Comparison of ENCODE assay signal across 13 mouse cellular contexts in genomic region chr17:67565746-67566145, GRCm38 (mm10).
DNase-seq lines count a peak whose midpoint lies in the region; ATAC-seq and TF ChIP-seq lines count a peak whose summit lies in the region.
"Had no signal": no experiment of that assay in that cellular context is flagged by ENCODE, and none has a peak within 500 bp of the region (broad histone marks: within the 10 kb centered on the region; RNA-seq: fewer than 3 reads in every experiment).

No protein-coding gene starts in this region.

- no peaks in the 10 kb centered on the region for H3K27me3 ChIP-seq in intestine, embryonic 14.5 days (replicated peaks; ENCODE audit: control insufficient read depth, insufficient read depth, low read length)
- H3K27me3 ChIP-seq in intestine, embryonic 16.5 days (replicated peaks; ENCODE audit: control insufficient read depth, insufficient read depth, low read length), result no peaks in the 10 kb centered on the region
- H3K27me3 ChIP-seq in kidney, embryonic 15.5 days, result no peaks in the 10 kb centered on the region
- H3K27me3 ChIP-seq in hindbrain, postnatal 0 days (ENCODE audit: insufficient read depth, low read length), result no peaks in the 10 kb centered on the region
- H3K27me3 ChIP-seq: forebrain, embryonic 15.5 days; midbrain, embryonic 12.5 days had no signal

- H3K9me3 ChIP-seq in intestine, embryonic 14.5 days (ENCODE audit: control insufficient read depth, low read length), result no peaks in the 10 kb centered on the region
- no peaks in the 10 kb centered on the region for H3K9me3 ChIP-seq in intestine, embryonic 16.5 days (ENCODE audit: control insufficient read depth, low read length)
- H3K9me3 ChIP-seq in kidney, embryonic 15.5 days (replicated peaks), result no peaks in the 10 kb centered on the region
- H3K9me3 ChIP-seq in hindbrain, postnatal 0 days (ENCODE audit: low read length), result no peaks in the 10 kb centered on the region
- H3K9me3 ChIP-seq: forebrain, embryonic 15.5 days; midbrain, embryonic 12.5 days had no signal

- H3K4me1 ChIP-seq in intestine, embryonic 14.5 days (replicated peaks; ENCODE audit: control insufficient read depth, insufficient read depth, low read length), result 0 out of 2 replicates have a peak, but pooled peaks cover 5% of the 10 kb centered on the region
- H3K4me1 ChIP-seq in intestine, embryonic 16.5 days (ENCODE audit: control insufficient read depth, insufficient read depth, low read length), result no peaks in the 10 kb centered on the region
- H3K4me1 ChIP-seq in kidney, embryonic 15.5 days, result no peaks in the 10 kb centered on the region
- H3K4me1 ChIP-seq in hindbrain, postnatal 0 days (ENCODE audit: insufficient read depth, low read length), result no peaks in the 10 kb centered on the region

- H3K9ac ChIP-seq in intestine, embryonic 14.5 days (ENCODE audit: low read length), result no peak overlapping the region
- H3K9ac ChIP-seq in intestine, embryonic 16.5 days (ENCODE audit: low read depth, low read length), result no peak overlapping the region
- no peak overlapping the region for H3K9ac ChIP-seq in kidney, embryonic 15.5 days
- H3K9ac ChIP-seq in hindbrain, postnatal 0 days (replicated peaks; ENCODE audit: low read length), result no peak overlapping the region
- H3K9ac ChIP-seq: forebrain, embryonic 15.5 days; midbrain, embryonic 12.5 days had no signal

- no peak for ATAC-seq in intestine, embryonic 14.5 days (replicated peaks; ENCODE audit: low FRiP score, low TSS enrichment, low read depth)
- ATAC-seq in intestine, embryonic 16.5 days, result no peak
- ATAC-seq in kidney, embryonic 15.5 days (replicated peaks; ENCODE audit: low FRiP score), result no peak
- no peak for ATAC-seq in hindbrain, postnatal 0 days
- ATAC-seq: forebrain, embryonic 15.5 days had no signal

- H3K4me2 ChIP-seq in intestine, embryonic 14.5 days (ENCODE audit: low read length), result no peak overlapping the region
- H3K4me2 ChIP-seq in intestine, embryonic 16.5 days (ENCODE audit: low read depth, low read length), result no peak overlapping the region
- no peak overlapping the region for H3K4me2 ChIP-seq in kidney, embryonic 15.5 days
- H3K4me2 ChIP-seq in hindbrain, postnatal 0 days (ENCODE audit: low read depth, low read length), result no peak overlapping the region
- H3K4me2 ChIP-seq: forebrain, embryonic 15.5 days; midbrain, embryonic 12.5 days had no signal

- no peak for TF ChIP-seq CTCF in hindbrain, postnatal 0 days (IDR thresholded peaks at IDR 0.05; ENCODE audit: low read depth)

- DNase-seq in adrenal gland, adult 2 months, result peak; percentile 20
- DNase-seq in adrenal gland, adult 18-20 months (ENCODE audit: low spot score in 2 of 2), result no peak
- no peak for DNase-seq in intestine, embryonic 14.5 days (ENCODE audit: low spot score)
- DNase-seq in lung, postnatal 10 days, result peak; percentile 51
- no peak for DNase-seq in hindbrain, postnatal 0 days (ENCODE audit: low spot score)
- DNase-seq in layer of hippocampus, postnatal 14 days (ENCODE audit: low spot score in 2 of 2), result no peak
- DNase-seq: adrenal gland, postnatal 25 days; cerebellum, postnatal 36 days; gastrocnemius, postnatal 14 days had no signal

- no peaks in the 10 kb centered on the region for H3K36me3 ChIP-seq in intestine, embryonic 14.5 days (ENCODE audit: control insufficient read depth, insufficient read depth, low read length)
- H3K36me3 ChIP-seq in intestine, embryonic 16.5 days (ENCODE audit: control insufficient read depth, insufficient read depth, low read length), result no peaks in the 10 kb centered on the region
- H3K36me3 ChIP-seq in kidney, embryonic 15.5 days, result no peaks in the 10 kb centered on the region
- no peaks in the 10 kb centered on the region for H3K36me3 ChIP-seq in hindbrain, postnatal 0 days (ENCODE audit: insufficient read depth, low read length)
- H3K36me3 ChIP-seq: forebrain, embryonic 15.5 days; midbrain, embryonic 12.5 days had no signal

- H3K4me3 ChIP-seq in intestine, embryonic 14.5 days (ENCODE audit: low read depth, low read length), result no peak overlapping the region
- no peak overlapping the region for H3K4me3 ChIP-seq in intestine, embryonic 16.5 days (ENCODE audit: low read length)
- no peak overlapping the region for H3K4me3 ChIP-seq in kidney, embryonic 15.5 days (replicated peaks)
- H3K4me3 ChIP-seq in hindbrain, postnatal 0 days (ENCODE audit: low read length), result no peak overlapping the region
- H3K4me3 ChIP-seq: forebrain, embryonic 15.5 days; midbrain, embryonic 12.5 days had no signal

- H3K27ac ChIP-seq in intestine, embryonic 14.5 days (ENCODE audit: low read depth), result peak overlapping the region; percentile 24; the same call in 1 of the 2 replicates
- no peak overlapping the region for H3K27ac ChIP-seq in intestine, embryonic 16.5 days (ENCODE audit: low read length)
- peak overlapping the region; percentile 62 for H3K27ac ChIP-seq in kidney, embryonic 15.5 days
- H3K27ac ChIP-seq in hindbrain, postnatal 0 days, result no peak overlapping the region
- H3K27ac ChIP-seq: forebrain, embryonic 15.5 days; midbrain, embryonic 12.5 days had no signal

- WGBS in intestine, embryonic 14.5 days, result 20% methylated on average over 3 of the region's 3 CpGs
- 35% methylated on average over 3 of the region's 3 CpGs for WGBS in intestine, embryonic 16.5 days
- WGBS in kidney, embryonic 15.5 days, result 47% methylated on average over 3 of the region's 3 CpGs
- 47% methylated on average over 3 of the region's 3 CpGs for WGBS in hindbrain, postnatal 0 days

Comparison
In these comparisons a context has a peak if more than half of its experiments do, and no peak if none do; other contexts are left out.
1. DNase-seq: peak in adrenal gland, adult 2 months (single experiment) and lung, postnatal 10 days (single experiment); none in adrenal gland, adult 18-20 months (0 of 2), intestine, embryonic 14.5 days (single experiment), hindbrain, postnatal 0 days (single experiment) and layer of hippocampus, postnatal 14 days (0 of 2).
2. H3K27ac ChIP-seq: peak in intestine, embryonic 14.5 days (single experiment) and kidney, embryonic 15.5 days (single experiment); none in intestine, embryonic 16.5 days (single experiment) and hindbrain, postnatal 0 days (single experiment).